Mouse (Mus musculus) heart, embryonic 13.5 days (tissue): ENCODE measurements around the gene Nrap. TPM values are rescaled to one million over a fixed set of nuclear protein-coding genes. Genes with fewer than 3 reads are reported as not detected.

Experiments used
- ATAC-seq: fragments of 200-750 bp; cut with Nextera tagmentation; 2 replicates; pipeline ENCODE4 v1.8.0; 2017; ENCODE audit warnings: moderate TSS enrichment; ENCODE audit not compliant: insufficient number of reproducible peaks, low FRiP score, low TSS enrichment; ENCODE audit errors: extremely low read depth
- H3K27ac ChIP-seq: fragments of 300-500 bp; sonication (generic); replicated peaks from 2 replicates; pipeline ENCODE4 v1.5.1; 2015; ENCODE audit warnings: moderate library complexity, mild to moderate bottlenecking, inconsistent platforms
- H3K27me3 ChIP-seq: fragments of 300-500 bp; sonication (generic); replicated peaks from 2 replicates; pipeline ENCODE4 v1.6.1; 2015; ENCODE audit warnings: mild to moderate bottlenecking, inconsistent platforms
- H3K36me3 ChIP-seq: fragments of 300-500 bp; sonication (generic); 2 replicates; pipeline ENCODE4 v1.6.1; 2015; ENCODE audit warnings: mild to moderate bottlenecking, inconsistent platforms
- H3K4me1 ChIP-seq: fragments of 300-500 bp; sonication (generic); 2 replicates; pipeline ENCODE4 v1.6.1; 2015; ENCODE audit warnings: inconsistent platforms
- H3K4me2 ChIP-seq: fragments of 300-500 bp; sonication (generic); 2 replicates; pipeline ENCODE4 v1.6.1; 2015; ENCODE audit warnings: inconsistent platforms, mild to moderate bottlenecking, moderate library complexity
- H3K4me3 ChIP-seq: fragments of 300-500 bp; sonication (generic); 2 replicates; pipeline ENCODE4 v1.5.1; 2015; ENCODE audit warnings: moderate library complexity, mild to moderate bottlenecking, inconsistent platforms
- H3K9ac ChIP-seq: fragments of 300-500 bp; sonication (generic); 2 replicates; pipeline ENCODE4 v1.6.1; 2015; ENCODE audit warnings: inconsistent platforms, mild to moderate bottlenecking, moderate library complexity
- H3K9me3 ChIP-seq: fragments of 300-500 bp; sonication (generic); 2 replicates; pipeline ENCODE4 v1.6.1; 2016; ENCODE audit warnings: inconsistent platforms
- WGBS: fragments of 180-500 bp; shearing (Covaris S2); methylation state at CpG from one replicate; pipeline ENCODE4 v1.1.7; 2015; ENCODE audit warnings: mixed read lengths; 5-methylcytosine and 5-hydroxymethylcytosine counted together
- polyA plus RNA-seq: library from polyadenylated mRNA; unstranded; fragments of >200 nt; fragmentation: Nextera tagmentation; extraction: Ambion mirVana; gene quantifications from 2 replicates; pipeline ENCODE4 v1.2.1, GENCODE M21; 2015

Nrap gene
- polyA plus RNA-seq, 1 experiment from 2014 or later: 27.3 TPM

- H3K4me3 ChIP-seq: no peak overlapping the region
- no peaks in the 10 kb centered on the region for H3K9me3 ChIP-seq
- no peak overlapping the region for H3K27ac ChIP-seq
- ATAC-seq: no peak
- 0 out of 2 replicates have a peak, but pooled peaks cover 6% of the 10 kb centered on the region for H3K4me1 ChIP-seq
- 69% methylated on average over 8 of the region's 8 CpGs for WGBS
- no peaks in the 10 kb centered on the region for H3K36me3 ChIP-seq
- no peak overlapping the region for H3K9ac ChIP-seq
- peaks cover 9% of the 10 kb centered on the region for H3K27me3 ChIP-seq
- no peak overlapping the region for H3K4me2 ChIP-seq
Measured at GRCm38 (mm10) chr19:56272081-56272480, 117.8 kb downstream of the Nrap start.

Other genes with a start within 250 kb of the Nrap start
- gene Habp2, start 102.9 kb downstream of the Nrap start, polyA plus RNA-seq: 1.2 and 4.3 TPM in 2 replicates
- gene Casp7, start 7.1 kb upstream of the Nrap start, polyA plus RNA-seq: 27.7 and 31.9 TPM in 2 replicates
- not detected in 2 replicates for gene Plekhs1, start 71.6 kb upstream of the Nrap start, polyA plus RNA-seq
- gene Dclre1a, start 158.2 kb upstream of the Nrap start, polyA plus RNA-seq: 11.2 and 12.1 TPM in 2 replicates
- gene Nhlrc2, start 158.2 kb upstream of the Nrap start, polyA plus RNA-seq: 12.5 and 12.8 TPM in 2 replicates